Mouse (Mus musculus) bone marrow macrophage, adult 2 months (primary cell): ENCODE results near the gene Zfyve16.

Experiments
- CTCF ChIP-seq: IDR thresholded peaks from 2 replicates; pipeline ENCODE4 v1.5.1; 2012; ENCODE audit warnings: low read depth, mild to moderate bottlenecking, low read length, moderate library complexity
- POLR2A ChIP-seq: IDR thresholded peaks from 2 replicates; pipeline ENCODE4 v1.6.1; 2012; ENCODE audit warnings: mild to moderate bottlenecking, low read depth, low read length, borderline replicate concordance

- TF ChIP-seq POLR2A (no peak), CTCF (no peak)
Observed at GRCm38 (mm10) chr13:92576688-92577087, 46.0 kb upstream of the Zfyve16 start.
